Mouse (Mus musculus): ENCODE measurements around the gene Ptprs. TPM values are rescaled to one million over a fixed set of nuclear protein-coding genes. Genes with fewer than 3 reads are reported as not detected.

Ptprs gene
- total and polyA plus RNA-seq, 3 experiments = 51.6 to 324 (median 80.9) TPM

DNA sequence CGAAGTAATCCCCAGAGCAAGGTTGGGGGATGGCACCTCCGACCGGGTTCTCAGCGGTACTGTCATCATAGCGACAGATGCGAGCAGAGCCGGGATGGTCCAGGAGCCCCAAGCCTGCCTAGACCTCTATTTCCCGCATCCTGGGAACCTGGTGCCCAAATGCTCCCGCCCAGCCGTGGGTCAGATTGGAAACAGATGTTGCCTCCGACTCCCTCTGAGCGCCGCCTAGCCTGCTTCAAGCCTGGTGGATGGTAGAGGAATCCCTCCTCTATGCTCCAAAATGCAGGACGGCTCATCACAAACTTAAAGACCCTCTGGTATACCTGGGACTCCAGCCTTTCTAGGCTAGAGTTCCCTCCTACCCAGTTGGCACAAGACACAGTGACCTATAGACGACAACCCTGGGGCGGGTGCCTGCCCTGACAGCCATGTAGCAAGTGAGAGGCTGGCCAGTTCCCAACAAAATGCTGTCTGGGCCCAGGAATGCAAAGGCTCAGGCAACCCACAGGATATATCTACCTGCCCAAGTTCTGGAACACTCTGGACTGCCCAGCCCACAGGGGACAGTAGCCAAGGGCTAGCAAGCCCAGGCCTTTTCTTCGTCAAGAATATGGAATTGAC, 13.3 kb downstream of the Ptprs start:
- Histone ChIP-seq H3K27me3 (ENCODE audit: control insufficient read depth in 1 of 2, insufficient read depth in 2 of 2, low read length in 2 of 2) (no peaks in the 10 kb centered on the region), H3K27ac (ENCODE audit: control insufficient read depth, low read depth, low read length) (no peak overlapping the region), H3K4me3 (ENCODE audit: control insufficient read depth in 1 of 2, insufficient read depth in 1 of 2, low read depth in 2 of 2, low read length in 2 of 2) (peak overlapping the region in 1 of 2 experiments; percentile 21; a peak in 1 of 4 replicates), H3K36me3 (ENCODE audit: control insufficient read depth in 1 of 2, insufficient read depth in 2 of 2, low read length in 2 of 2) (no peaks in the 10 kb centered on the region; a peak in 1 of 4 replicates), H3K79me2 (ENCODE audit: control insufficient read depth, insufficient read depth, low read length, poor library complexity) (peaks cover 21% of the 10 kb centered on the region), H3K4me1 (ENCODE audit: control insufficient read depth in 1 of 2, insufficient read depth in 2 of 2, low read length in 2 of 2) (no peaks in the 10 kb centered on the region), H3K9me3 (replicated peaks; ENCODE audit: insufficient read depth, low read length) (no peaks in the 10 kb centered on the region), H3K9ac (ENCODE audit: control insufficient read depth, low read depth, low read length, poor library complexity, severe bottlenecking) (no peak overlapping the region)
- TF ChIP-seq ZC3H11A (IDR thresholded peaks at IDR 0.05; ENCODE audit: low read depth, low read length) = no peak
- no peak for TF ChIP-seq MAX (IDR thresholded peaks at IDR 0.05; ENCODE audit: low read length)
- TF ChIP-seq CHD2 (IDR thresholded peaks at IDR 0.05; ENCODE audit: low read length) = no peak
- no peak for TF ChIP-seq CHD1 (IDR thresholded peaks at IDR 0.05; ENCODE audit: low read depth, low read length)
- no peak for TF ChIP-seq BHLHE40 (IDR thresholded peaks at IDR 0.05; ENCODE audit: borderline replicate concordance, low read depth, low read length)
- TF ChIP-seq TBP (IDR thresholded peaks at IDR 0.05; ENCODE audit: low read depth, low read length) = no peak
- no peak for TF ChIP-seq E2F4 (IDR thresholded peaks at IDR 0.05; ENCODE audit: borderline replicate concordance, low read depth, low read length)
- no peak for TF ChIP-seq USF2 (IDR thresholded peaks at IDR 0.05; ENCODE audit: borderline replicate concordance in 1 of 2, insufficient read depth in 1 of 2, low read depth in 1 of 2, low read length in 2 of 2)
- no peak for TF ChIP-seq POLR2AphosphoS2 (IDR thresholded peaks at IDR 0.05; ENCODE audit: low read length)
- TF ChIP-seq KAT2A (conservative IDR thresholded peaks at IDR 0.05; ENCODE audit: low read depth, low read length) = no peak
- DNase-seq (ENCODE audit: low read depth, low spot score) = no peak

DNA sequence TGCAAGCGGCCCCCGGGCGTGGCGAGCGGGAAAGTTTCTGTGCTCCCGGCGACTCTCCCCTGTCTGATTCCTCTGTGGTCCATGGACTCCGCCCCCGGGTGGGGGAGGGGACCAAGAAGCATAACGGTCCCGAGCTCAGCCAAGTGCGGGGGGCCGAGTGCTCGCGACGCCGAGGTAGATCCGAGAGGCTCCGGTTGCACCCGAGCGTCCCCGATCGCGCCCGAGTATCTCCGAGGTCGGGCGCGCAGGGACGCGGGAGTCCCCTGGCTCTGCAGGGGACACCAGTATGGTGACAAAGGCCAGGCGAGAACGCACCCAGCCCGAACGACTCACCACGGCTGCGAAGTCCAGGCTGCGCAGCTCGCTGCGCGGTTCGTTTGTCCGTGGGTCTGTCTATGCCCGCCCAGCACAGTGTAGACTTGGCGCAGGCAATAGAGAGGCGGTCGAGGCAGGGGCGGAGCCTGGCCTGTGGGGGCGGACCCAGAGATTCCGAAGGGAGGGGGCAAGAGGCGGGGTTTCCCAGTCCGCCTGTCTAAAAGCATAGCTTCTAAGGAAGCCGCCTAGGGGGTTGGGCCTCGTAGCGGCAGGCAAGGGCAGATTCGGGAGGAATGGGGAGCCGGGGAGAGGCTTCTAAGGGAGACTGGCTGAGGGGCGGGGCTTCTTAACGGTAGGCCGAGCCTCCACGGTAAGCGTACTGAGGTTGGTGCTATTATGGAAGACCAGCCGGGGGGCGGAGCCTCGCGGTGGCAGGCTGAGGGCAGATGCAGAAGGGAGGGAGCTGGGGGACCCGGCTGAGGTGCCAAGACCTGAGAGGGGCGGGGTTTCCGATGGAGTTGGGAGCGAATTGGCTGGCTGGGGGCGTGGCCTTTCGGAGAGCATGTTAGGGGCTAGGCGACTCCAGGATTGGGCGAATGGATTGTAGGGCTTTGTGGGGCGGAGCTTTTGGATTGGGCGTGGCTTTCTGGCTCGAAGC, 14.2 kb downstream of the Ptprs start:
- Histone ChIP-seq H3K36me3 (ENCODE audit: control insufficient read depth in 1 of 2, insufficient read depth in 2 of 2, low read length in 2 of 2) (no peaks in the 10 kb centered on the region; a peak in 1 of 4 replicates), H3K79me2 (ENCODE audit: control insufficient read depth, insufficient read depth, low read length, poor library complexity) (peaks cover 19% of the 10 kb centered on the region; the same call in 1 of the 2 replicates), H3K27me3 (ENCODE audit: control insufficient read depth in 1 of 2, insufficient read depth in 2 of 2, low read length in 2 of 2) (no peaks in the 10 kb centered on the region), H3K9ac (ENCODE audit: control insufficient read depth, low read depth, low read length, poor library complexity, severe bottlenecking) (peak overlapping the region; percentile 28; the same call in 1 of the 2 replicates), H3K9me3 (replicated peaks; ENCODE audit: insufficient read depth, low read length) (no peaks in the 10 kb centered on the region), H3K4me3 (ENCODE audit: control insufficient read depth in 1 of 2, insufficient read depth in 1 of 2, low read depth in 2 of 2, low read length in 2 of 2) (peak overlapping the region; percentile 33 to 45; a peak in 3 of 4 replicates), H3K27ac (ENCODE audit: control insufficient read depth, low read depth, low read length) (no peak overlapping the region), H3K4me1 (ENCODE audit: control insufficient read depth in 1 of 2, insufficient read depth in 2 of 2, low read length in 2 of 2) (no peaks in the 10 kb centered on the region)
- DNase-seq (ENCODE audit: low read depth, low spot score) = peak; percentile 93
- TF ChIP-seq ZKSCAN1 (IDR thresholded peaks at IDR 0.05; ENCODE audit: low read depth, low read length) = no peak
- no peak for TF ChIP-seq POLR2A (IDR thresholded peaks at IDR 0.05; ENCODE audit: control insufficient read depth in 1 of 2, insufficient read depth in 1 of 2, low read depth in 1 of 2, low read length in 2 of 2, poor library complexity in 1 of 2)
- no peak for TF ChIP-seq ZC3H11A (IDR thresholded peaks at IDR 0.05; ENCODE audit: low read depth, low read length)
- TF ChIP-seq HCFC1 (IDR thresholded peaks at IDR 0.05; ENCODE audit: low read depth, low read length) = no peak
- TF ChIP-seq MAZ (IDR thresholded peaks at IDR 0.05; ENCODE audit: low read depth, low read length) = 0 out of 2 replicates have a peak, but pooled peaks have one; percentile 56
- no peak for TF ChIP-seq USF2 (IDR thresholded peaks at IDR 0.05; ENCODE audit: borderline replicate concordance in 1 of 2, insufficient read depth in 1 of 2, low read depth in 1 of 2, low read length in 2 of 2)
- 0 out of 2 replicates have a peak, but pooled peaks have one; percentile 11 for TF ChIP-seq ELF1 (IDR thresholded peaks at IDR 0.05; ENCODE audit: low read depth, low read length)
- no peak for TF ChIP-seq USF1 (IDR thresholded peaks at IDR 0.05; ENCODE audit: low read depth, low read length)
- no peak for TF ChIP-seq NELFE (IDR thresholded peaks at IDR 0.05; ENCODE audit: low read depth, low read length)
